Mouse (Mus musculus) heart, adult 2 months (tissue): ENCODE data around the gene Kat14. TPM values are rescaled to one million over a fixed set of nuclear protein-coding genes. Genes with fewer than 3 reads are reported as not detected.

Experiments used
- DNase-seq, 2 experiments: peaks; one replicate each; pipeline ENCODE4 v3.0.0; 2021
- H3K27ac ChIP-seq: fragments of 200-600 bp; 2 replicates; pipeline ENCODE4 v1.8.1; 2022
- H3K27me3 ChIP-seq: fragments of 200-500 bp; 2 replicates; pipeline ENCODE4 v1.6.1; 2012; ENCODE audit warnings: mild to moderate bottlenecking, low read length, inconsistent platforms, mixed read lengths; ENCODE audit not compliant: control insufficient read depth, insufficient read depth
- H3K36me3 ChIP-seq: fragments of 200-500 bp; 2 replicates; pipeline ENCODE4 v1.6.1; 2012; ENCODE audit warnings: low read length, inconsistent platforms; ENCODE audit not compliant: control insufficient read depth, insufficient read depth
- H3K4me1 ChIP-seq: fragments of 200-500 bp; 2 replicates; pipeline ENCODE4 v1.6.1; 2011; ENCODE audit warnings: low read length; ENCODE audit not compliant: control insufficient read depth, insufficient read depth
- H3K4me3 ChIP-seq: fragments of 200-600 bp; 2 replicates; pipeline ENCODE4 v1.8.1; 2022
- H3K79me2 ChIP-seq: fragments of 200-500 bp; replicated peaks from 2 replicates; pipeline ENCODE4 v1.6.1; 2012; ENCODE audit warnings: mild to moderate bottlenecking, inconsistent platforms, low read length, moderate library complexity, mixed read lengths; ENCODE audit not compliant: control insufficient read depth, insufficient read depth
- H3K9ac ChIP-seq: fragments of 200-500 bp; 2 replicates; pipeline ENCODE4 v1.6.1; 2012; ENCODE audit warnings: low read depth, mild to moderate bottlenecking, control low read depth, inconsistent platforms, low read length, mixed read lengths
- CTCF ChIP-seq: fragments of 200-600 bp; IDR thresholded peaks from 2 replicates; pipeline ENCODE4 v1.8.1; 2022; ENCODE audit warnings: antibody characterized with exemption, mild to moderate bottlenecking, moderate library complexity
- EP300 ChIP-seq: fragments of 200-500 bp; IDR thresholded peaks from 2 replicates; pipeline ENCODE4 v1.6.1; 2011; ENCODE audit warnings: low read depth, low read length, control low read depth; ENCODE audit not compliant: insufficient read depth
- POLR2A ChIP-seq: fragments of 200-500 bp; IDR thresholded peaks from 2 replicates; pipeline ENCODE4 v1.6.1; 2011; ENCODE audit warnings: mild to moderate bottlenecking, low read depth, low read length, control low read depth; ENCODE audit not compliant: insufficient read depth
- WGBS: fragments of 180-500 bp; shearing (Covaris S2); methylation state at CpG from one replicate; pipeline ENCODE4 v1.1.7; 2018; 5-methylcytosine and 5-hydroxymethylcytosine counted together
- intact Hi-C: fragments of 180-260 bp; cut with DNase I; formaldehyde crosslinking; loops from one replicate; pipeline ENCODE4 v1.15.1; 2025
- polyA plus RNA-seq: library from polyadenylated mRNA; depleted of rRNA; stranded (reverse); fragments of >200 nt; gene quantifications from 2 replicates; pipeline ENCODE4 v1.2.3, GENCODE M21; 2012
- total RNA-seq, 2 experiments: library from RNA; stranded (reverse); gene quantifications; 2 replicates each; pipeline ENCODE4 v1.2.3; 2021

Kat14 gene
- total and polyA plus RNA-seq, 3 experiments: 22.2 to 26.8 (median 23.7) TPM

DNA sequence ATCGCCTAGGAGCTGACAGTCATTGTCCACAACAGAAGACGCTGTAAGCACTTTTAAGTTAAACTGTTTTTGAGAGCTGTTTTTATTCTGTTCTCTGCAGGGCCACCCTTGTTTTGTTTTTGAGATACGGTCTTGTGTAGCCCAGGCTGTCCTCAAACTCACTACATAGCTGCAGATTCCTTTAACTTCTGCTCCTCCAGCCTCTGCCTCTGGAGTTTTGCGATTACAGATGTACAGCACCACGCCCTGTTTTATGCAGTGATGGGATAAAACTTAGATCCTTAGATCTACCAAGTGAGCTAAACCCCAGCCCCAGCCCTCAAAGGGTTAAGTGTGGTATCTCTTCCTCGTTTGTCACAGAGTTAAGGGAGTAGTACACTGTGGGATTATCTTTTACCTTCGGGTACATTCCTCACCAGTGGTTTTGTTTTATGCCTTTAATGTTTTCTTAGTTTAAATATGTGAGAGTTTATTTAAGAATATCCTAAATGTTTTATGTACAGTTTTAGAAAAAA lies 13.9 kb downstream of the Kat14 start:
- peaks cover 24% of the 10 kb centered on the region for H3K36me3 ChIP-seq
- intact Hi-C loops: no loop called here
- DNase-seq: no peak
- H3K4me3 ChIP-seq: no peak overlapping the region
- TF ChIP-seq POLR2A: no peak
- no peak for TF ChIP-seq EP300
- no peak for TF ChIP-seq CTCF
- H3K27me3 ChIP-seq: no peaks in the 10 kb centered on the region
- H3K27ac ChIP-seq: no peak overlapping the region
- H3K79me2 ChIP-seq: no peaks in the 10 kb centered on the region; the same call in none of the 2 replicates
- no peak overlapping the region for H3K9ac ChIP-seq
- H3K4me1 ChIP-seq: peaks cover 7% of the 10 kb centered on the region
- WGBS: 77% methylated on average over 7 of the region's 7 CpGs

DNA sequence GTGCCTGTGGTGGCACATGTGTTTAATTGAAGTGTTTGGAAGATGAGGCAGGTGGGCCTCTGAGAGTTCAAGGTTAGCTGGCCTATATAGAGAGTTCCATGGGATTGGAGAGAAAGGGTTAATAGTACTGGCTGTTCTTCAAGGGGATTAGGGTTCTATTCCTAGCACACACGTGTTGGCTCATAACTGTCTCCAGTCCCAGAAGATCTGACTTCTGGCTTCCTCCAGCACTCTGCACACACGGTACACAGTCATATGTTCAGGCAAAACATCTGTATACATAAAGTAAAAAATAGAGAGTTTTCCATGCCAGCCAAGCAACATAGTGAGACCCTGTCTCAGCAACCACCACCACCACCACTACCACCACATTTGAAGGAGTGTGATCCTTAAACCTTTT lies 17.5 kb downstream of the Kat14 start:
- Histone ChIP-seq H3K79me2 (no peaks in the 10 kb centered on the region; the same call in 1 of the 2 replicates), H3K27me3 (no peaks in the 10 kb centered on the region), H3K27ac (peak overlapping the region; percentile 26), H3K9ac (no peak overlapping the region), H3K36me3 (peaks cover 16% of the 10 kb centered on the region), H3K4me1 (peaks cover 4% of the 10 kb centered on the region), H3K4me3 (no peak overlapping the region)
- no peak for DNase-seq
- no peak for TF ChIP-seq EP300
- TF ChIP-seq CTCF: no peak
- no peak for TF ChIP-seq POLR2A
- intact Hi-C loops: no loop called here
- 42% methylated on average over 2 of the region's 2 CpGs for WGBS

DNA sequence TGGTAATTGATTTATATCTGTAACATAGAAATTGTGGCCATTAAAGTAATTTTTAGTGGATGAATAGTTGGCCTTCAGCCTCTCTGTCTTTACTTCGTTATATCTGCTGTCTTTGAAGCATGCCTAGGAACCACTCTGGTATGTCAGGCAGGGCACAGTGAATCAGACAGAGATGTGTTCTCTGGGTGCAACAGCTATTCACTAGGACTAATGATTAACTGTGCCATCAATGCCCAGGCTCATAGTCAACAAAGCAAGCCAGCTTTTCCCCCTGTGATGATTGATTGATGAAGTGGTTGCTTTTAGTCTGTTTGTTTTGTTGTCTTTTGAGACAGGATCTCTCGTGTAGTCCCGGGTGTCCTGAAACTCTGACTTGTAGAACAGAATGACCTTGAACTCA lies 19.6 kb downstream of the Kat14 start:
- H3K36me3 ChIP-seq: peaks cover 5% of the 10 kb centered on the region
- DNase-seq: no peak

DNA sequence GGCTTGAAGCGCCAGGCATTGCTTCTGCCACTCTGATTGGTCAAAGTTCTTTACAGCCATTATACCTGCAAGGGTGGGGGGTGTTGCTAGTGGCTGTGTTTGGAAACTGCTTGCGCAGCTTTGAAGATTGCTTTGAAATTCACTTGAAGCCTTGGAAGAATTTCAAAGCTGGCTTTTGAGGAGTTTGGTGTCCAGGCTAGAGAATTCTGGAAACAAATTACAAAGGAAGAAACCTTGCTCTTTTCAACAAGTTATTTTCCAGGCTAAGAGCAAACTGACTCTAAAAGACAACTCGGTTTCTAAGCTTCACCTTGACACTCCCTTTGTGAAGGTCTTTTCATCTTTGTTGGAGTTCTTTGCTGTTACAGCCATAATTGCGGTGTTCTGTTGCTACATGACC lies 30.7 kb downstream of the Kat14 start:
- Histone ChIP-seq H3K36me3 (peaks cover 14% of the 10 kb centered on the region), H3K4me1 (peaks cover 3% of the 10 kb centered on the region; the same call in 1 of the 2 replicates), H3K9ac (no peak overlapping the region), H3K27ac (no peak overlapping the region; the same call in 1 of the 2 replicates), H3K79me2 (0 out of 2 replicates have a peak, but pooled peaks cover 3% of the 10 kb centered on the region), H3K4me3 (no peak overlapping the region), H3K27me3 (no peaks in the 10 kb centered on the region)
- intact Hi-C loops: no loop called here
- 90% methylated on average over 4 of the region's 4 CpGs for WGBS
- DNase-seq: no peak
- TF ChIP-seq CTCF: no peak
- no peak for TF ChIP-seq POLR2A
- no peak for TF ChIP-seq EP300

More for the DNA sequence above, 19.6 kb downstream of the Kat14 start:
- peaks cover 3% of the 10 kb centered on the region for H3K4me1 ChIP-seq
- 69% methylated on average over 3 of the region's 3 CpGs for WGBS
- peak overlapping the region; percentile 51; the same call in 1 of the 2 replicates for H3K27ac ChIP-seq
- no peaks in the 10 kb centered on the region; the same call in 1 of the 2 replicates for H3K79me2 ChIP-seq
- no peaks in the 10 kb centered on the region for H3K27me3 ChIP-seq
- no peak overlapping the region for H3K9ac ChIP-seq
- intact Hi-C loops: no loop called here
- TF ChIP-seq CTCF (no peak), EP300 (no peak), POLR2A (no peak)
- no peak overlapping the region for H3K4me3 ChIP-seq

DNA sequence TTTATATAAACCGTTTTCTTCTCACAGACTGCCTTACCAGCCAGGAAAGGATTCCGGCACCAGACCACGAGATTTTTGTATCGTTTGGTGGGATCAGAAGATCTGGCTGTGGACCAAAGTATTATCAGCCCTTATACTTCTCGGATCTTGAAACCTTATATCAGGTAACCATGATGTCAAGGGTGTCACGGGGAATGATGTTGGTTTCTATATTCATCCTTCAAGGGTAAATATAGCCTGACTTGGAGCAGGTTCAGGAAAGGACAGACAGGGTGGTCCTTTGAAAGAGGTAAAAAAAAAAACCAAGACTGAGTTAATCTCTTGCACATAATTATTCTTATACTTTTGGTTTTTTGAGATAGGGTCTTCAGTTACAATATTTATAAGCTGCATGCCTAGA lies 31.9 kb downstream of the Kat14 start:
- no peak overlapping the region for H3K4me3 ChIP-seq
- TF ChIP-seq POLR2A (no peak), CTCF (no peak), EP300 (no peak)
- peaks cover 3% of the 10 kb centered on the region; the same call in 1 of the 2 replicates for H3K4me1 ChIP-seq
- 57% methylated on average over 6 of the region's 6 CpGs for WGBS
- H3K9ac ChIP-seq: no peak overlapping the region
- no peak for DNase-seq
- H3K79me2 ChIP-seq: peaks cover 1% of the 10 kb centered on the region; the same call in 1 of the 2 replicates
- intact Hi-C loops: no loop called here
- no peaks in the 10 kb centered on the region for H3K27me3 ChIP-seq
- H3K36me3 ChIP-seq: peaks cover 14% of the 10 kb centered on the region
- H3K27ac ChIP-seq: peak overlapping the region; percentile 61

DNA sequence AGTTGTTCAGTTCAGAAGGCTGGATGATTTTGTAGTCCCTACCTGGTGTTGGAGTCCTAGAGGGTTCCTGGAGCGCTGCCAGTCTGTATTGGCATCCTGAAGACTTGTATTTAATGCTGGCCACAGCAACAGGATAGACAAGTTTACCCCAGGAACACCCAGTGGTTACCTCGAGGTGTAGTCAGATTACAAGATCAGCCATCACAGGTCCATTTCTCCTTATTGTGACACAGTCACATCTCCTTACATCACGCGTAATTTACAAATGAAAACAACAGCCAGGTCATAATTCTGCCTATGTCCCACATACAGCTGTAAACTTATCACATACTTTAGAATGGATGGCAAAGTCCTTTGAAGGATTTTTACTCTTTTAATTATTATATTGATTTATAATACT lies 40.3 kb downstream of the Kat14 start:
- no peak for DNase-seq
- intact Hi-C loops: no loop called here
- 85% methylated on average over 4 of the region's 4 CpGs for WGBS
- H3K27me3 ChIP-seq: no peaks in the 10 kb centered on the region
- H3K4me3 ChIP-seq: no peak overlapping the region
- no peak overlapping the region for H3K27ac ChIP-seq
- no peak overlapping the region for H3K9ac ChIP-seq
- no peaks in the 10 kb centered on the region; the same call in 1 of the 2 replicates for H3K79me2 ChIP-seq
- H3K4me1 ChIP-seq: no peaks in the 10 kb centered on the region
- no peak for TF ChIP-seq POLR2A
- TF ChIP-seq EP300: no peak
- no peak for TF ChIP-seq CTCF
- H3K36me3 ChIP-seq: no peaks in the 10 kb centered on the region
